Mouse (Mus musculus) stomach, postnatal 0 days (tissue): Measurements from ENCODE around the gene Cbarp. TPM values are rescaled to one million over a fixed set of nuclear protein-coding genes. Genes with fewer than 3 reads are reported as not detected.
A peak's percentile ranks its signal among the peaks of the same experiment; 100 is the strongest.

Experiments used
- ATAC-seq: fragments of 200-750 bp; cut with Nextera tagmentation; 2 replicates; pipeline ENCODE4 v1.8.0; 2017; ENCODE audit not compliant: low FRiP score, low TSS enrichment
- DNase-seq: peaks from one replicate; pipeline ENCODE4 v3.0.0-alpha.2; 2016; ENCODE audit warnings: low spot score
- H3K27ac ChIP-seq: fragments of 300-500 bp; sonication (generic); replicated peaks from 2 replicates; pipeline ENCODE4 v1.5.1; 2014; ENCODE audit warnings: mild to moderate bottlenecking, control low read depth
- H3K27me3 ChIP-seq: fragments of 300-500 bp; sonication (generic); 2 replicates; pipeline ENCODE4 v1.6.1; 2014; ENCODE audit warnings: low read length; ENCODE audit not compliant: control insufficient read depth, insufficient read depth
- H3K36me3 ChIP-seq: fragments of 300-500 bp; sonication (generic); 2 replicates; pipeline ENCODE4 v1.6.1; 2014; ENCODE audit warnings: low read length, mixed read lengths; ENCODE audit not compliant: control insufficient read depth, insufficient read depth
- H3K4me1 ChIP-seq: fragments of 300-500 bp; sonication (generic); replicated peaks from 2 replicates; pipeline ENCODE4 v1.6.1; 2014; ENCODE audit warnings: antibody characterized with exemption; ENCODE audit not compliant: control insufficient read depth, insufficient read depth
- H3K4me2 ChIP-seq: fragments of 300-500 bp; sonication (generic); replicated peaks from 2 replicates; pipeline ENCODE4 v1.6.1; 2014; ENCODE audit warnings: low read depth, mild to moderate bottlenecking, control low read depth, moderate library complexity
- H3K4me3 ChIP-seq: fragments of 300-500 bp; sonication (generic); 2 replicates; pipeline ENCODE4 v1.5.1; 2014; ENCODE audit warnings: low read depth, low read length, control low read depth
- H3K9ac ChIP-seq: fragments of 300-500 bp; sonication (generic); 2 replicates; pipeline ENCODE4 v1.6.1; 2014; ENCODE audit warnings: mild to moderate bottlenecking, low read length, control low read depth, mixed read lengths
- H3K9me3 ChIP-seq: fragments of 300-500 bp; sonication (generic); 2 replicates; pipeline ENCODE4 v1.6.1; 2016; ENCODE audit warnings: low read length; ENCODE audit not compliant: control insufficient read depth
- CTCF ChIP-seq: IDR thresholded peaks from 2 replicates; pipeline ENCODE4 v1.5.1; 2016; ENCODE audit warnings: antibody characterized with exemption, low read depth, mild to moderate bottlenecking, moderate library complexity
- EP300 ChIP-seq: optimal IDR thresholded peaks from 2 replicates; pipeline ENCODE3; 2016; ENCODE audit warnings: antibody characterized with exemption
- WGBS: fragments of 180-500 bp; shearing (Covaris S2); extraction: QIAGEN DNeasy Blood & Tissue Kit; methylation state at CpG from one replicate; pipeline ENCODE4 v1.1.7; 2014; 5-methylcytosine and 5-hydroxymethylcytosine counted together
- polyA plus RNA-seq: library from polyadenylated mRNA; unstranded; fragments of >200 nt; fragmentation: Nextera tagmentation; extraction: Ambion mirVana; gene quantifications from 2 replicates; pipeline ENCODE4 v1.2.1, GENCODE M21; 2015

Cbarp gene
- 4.2 and 4.3 TPM in 2 replicates for polyA plus RNA-seq

GRCm38 (mm10) chr10:80140666-80141035, at the start of gene Cbarp:
TSS of gene Cbarp (minus strand) at chr10:80140835.
- 60% methylated on average over 9 of the region's 10 CpGs for WGBS
- Histone ChIP-seq H3K36me3 (peaks cover 8% of the 10 kb centered on the region; the same call in 1 of the 2 replicates), H3K9me3 (no peaks in the 10 kb centered on the region), H3K4me1 (peaks cover 5% of the 10 kb centered on the region; the same call in 1 of the 2 replicates), H3K27ac (peak within 1 kb of the TSS; percentile 93), H3K27me3 (no peaks in the 10 kb centered on the region), H3K4me3 (peak within 1 kb of the TSS; percentile 75; the same call in 1 of the 2 replicates), H3K9ac (peak within 1 kb of the TSS; percentile 43; the same call in 1 of the 2 replicates), H3K4me2 (peak within 1 kb of the TSS; percentile 49)
- TF ChIP-seq EP300 (no peak), CTCF (no peak)
- DNase-seq (no peak), ATAC-seq (no peak)

DNA sequence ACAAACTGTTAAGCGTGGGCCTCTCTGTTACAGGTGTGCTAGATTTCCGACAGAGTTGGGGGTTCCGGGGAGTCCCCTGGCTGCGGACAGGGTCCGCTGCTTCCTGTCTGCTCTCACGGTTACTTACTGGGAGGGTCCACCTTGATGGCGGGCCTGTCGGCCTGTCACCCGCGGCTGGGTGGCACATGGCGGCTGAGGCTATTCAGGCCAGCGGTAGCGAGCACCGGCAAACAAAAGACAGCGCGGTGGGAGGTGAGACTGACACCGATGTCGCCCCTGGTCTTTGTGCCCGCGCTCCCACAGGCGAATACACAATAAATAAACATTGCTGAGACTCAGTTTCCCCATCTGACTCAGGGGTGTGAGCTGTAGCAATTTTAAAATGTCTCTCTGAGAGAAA, 49.4 kb upstream of the Cbarp start:
- Histone ChIP-seq H3K9ac (no peak overlapping the region), H3K4me1 (no peaks in the 10 kb centered on the region), H3K36me3 (no peaks in the 10 kb centered on the region), H3K27me3 (0 out of 2 replicates have a peak, but pooled peaks cover 3% of the 10 kb centered on the region), H3K27ac (no peak overlapping the region), H3K9me3 (no peaks in the 10 kb centered on the region), H3K4me2 (peak overlapping the region; percentile 65), H3K4me3 (peak overlapping the region; percentile 40)
- TF ChIP-seq CTCF (no peak), EP300 (no peak)
- WGBS = 24% methylated on average over 21 of the region's 21 CpGs
- no peak for DNase-seq
- ATAC-seq = no peak

GRCm38 (mm10) chr10:80188453-80189024, 47.9 kb upstream of the Cbarp start:
- H3K9me3 ChIP-seq = no peaks in the 10 kb centered on the region
- WGBS = 81% methylated on average over 15 of the region's 15 CpGs
- H3K4me2 ChIP-seq = no peak overlapping the region
- no peak overlapping the region for H3K4me3 ChIP-seq
- H3K27ac ChIP-seq = no peak overlapping the region
- 0 out of 2 replicates have a peak, but pooled peaks cover 3% of the 10 kb centered on the region for H3K27me3 ChIP-seq
- TF ChIP-seq CTCF (no peak), EP300 (no peak)
- no peaks in the 10 kb centered on the region for H3K4me1 ChIP-seq
- no peak overlapping the region for H3K9ac ChIP-seq
- ATAC-seq (no peak), DNase-seq (no peak)
- H3K36me3 ChIP-seq = no peaks in the 10 kb centered on the region

GRCm38 (mm10) chr10:80187739-80188138, 47.1 kb upstream of the Cbarp start:
- ATAC-seq (no peak), DNase-seq (no peak)
- no peaks in the 10 kb centered on the region for H3K36me3 ChIP-seq
- H3K27ac ChIP-seq = no peak overlapping the region
- no peaks in the 10 kb centered on the region for H3K9me3 ChIP-seq
- no peak overlapping the region for H3K9ac ChIP-seq
- no peak overlapping the region for H3K4me3 ChIP-seq
- TF ChIP-seq CTCF (no peak), EP300 (no peak)
- WGBS = 93% methylated on average over 10 of the region's 10 CpGs
- H3K27me3 ChIP-seq = 0 out of 2 replicates have a peak, but pooled peaks cover 3% of the 10 kb centered on the region
- H3K4me2 ChIP-seq = no peak overlapping the region
- no peaks in the 10 kb centered on the region for H3K4me1 ChIP-seq

- TF ChIP-seq CTCF (no peak), EP300 (no peak)
- Histone ChIP-seq H3K36me3 (no peaks in the 10 kb centered on the region), H3K9ac (no peak overlapping the region), H3K4me1 (no peaks in the 10 kb centered on the region), H3K9me3 (no peaks in the 10 kb centered on the region), H3K4me3 (no peak overlapping the region), H3K27ac (no peak overlapping the region), H3K27me3 (0 out of 2 replicates have a peak, but pooled peaks cover 3% of the 10 kb centered on the region), H3K4me2 (no peak overlapping the region)
- no peak for ATAC-seq
- WGBS = 56% methylated on average over 24 of the region's 27 CpGs
- no peak for DNase-seq
These were observed 46.0 kb upstream of the Cbarp start for GRCm38 (mm10) chr10:80186649-80187048.

DNA sequence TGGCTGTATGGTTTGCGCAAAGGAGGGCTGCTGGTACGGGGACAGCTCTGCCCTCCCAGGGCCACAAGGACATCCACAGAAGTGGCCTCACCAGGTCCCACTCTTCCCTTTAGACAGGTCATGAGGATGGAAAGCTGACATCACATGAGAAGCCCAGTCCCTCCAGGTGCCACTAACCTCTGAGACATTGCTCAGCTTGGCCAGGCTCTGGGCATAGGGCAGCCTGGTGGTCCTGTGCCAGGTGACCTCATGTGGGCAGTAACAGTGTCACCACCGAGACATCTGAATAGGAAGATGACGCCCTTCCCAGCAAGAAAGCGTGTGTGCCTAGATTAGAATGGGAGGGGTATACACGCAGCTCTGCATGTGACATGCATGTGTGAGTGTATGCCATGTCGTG, 41.9 kb upstream of the Cbarp start:
- TF ChIP-seq EP300 (no peak), CTCF (no peak)
- ATAC-seq (no peak), DNase-seq (no peak)
- Histone ChIP-seq H3K4me3 (no peak overlapping the region), H3K4me2 (no peak overlapping the region), H3K9ac (no peak overlapping the region), H3K9me3 (no peaks in the 10 kb centered on the region), H3K36me3 (no peaks in the 10 kb centered on the region), H3K27ac (no peak overlapping the region), H3K4me1 (no peaks in the 10 kb centered on the region; the same call in 1 of the 2 replicates), H3K27me3 (no peaks in the 10 kb centered on the region)
- 89% methylated on average over 7 of the region's 7 CpGs for WGBS
